Mouse (Mus musculus) thymus, postnatal 14 days (tissue): ENCODE data around the gene Scimp.

Experiments
- DNase-seq: peaks from one replicate; pipeline ENCODE4 v3.0.0; 2021

Scimp gene

DNA sequence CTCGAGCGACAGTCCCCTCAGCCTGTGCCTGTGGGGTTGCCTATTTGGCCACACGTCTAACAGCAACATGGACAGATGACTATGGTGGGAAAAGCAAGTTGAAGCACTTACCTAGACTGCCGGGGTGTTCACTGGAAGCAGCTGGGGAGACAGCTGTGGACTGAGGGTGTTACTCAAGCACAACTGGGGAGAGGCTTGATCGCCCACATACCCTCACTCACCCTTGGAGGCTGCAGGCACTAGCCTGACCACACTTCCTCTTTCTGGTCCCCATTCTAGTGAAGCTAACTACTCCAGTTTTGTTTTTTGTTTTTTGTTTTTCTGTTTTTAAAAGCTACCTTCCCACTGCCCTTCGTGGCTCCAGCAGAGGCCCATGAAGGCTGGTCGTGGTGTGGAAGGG is at the start of gene Scimp:
TSS of gene Scimp (minus strand) at position 222 of the 400 bp plus-strand sequence.
- no peak for DNase-seq

DNA sequence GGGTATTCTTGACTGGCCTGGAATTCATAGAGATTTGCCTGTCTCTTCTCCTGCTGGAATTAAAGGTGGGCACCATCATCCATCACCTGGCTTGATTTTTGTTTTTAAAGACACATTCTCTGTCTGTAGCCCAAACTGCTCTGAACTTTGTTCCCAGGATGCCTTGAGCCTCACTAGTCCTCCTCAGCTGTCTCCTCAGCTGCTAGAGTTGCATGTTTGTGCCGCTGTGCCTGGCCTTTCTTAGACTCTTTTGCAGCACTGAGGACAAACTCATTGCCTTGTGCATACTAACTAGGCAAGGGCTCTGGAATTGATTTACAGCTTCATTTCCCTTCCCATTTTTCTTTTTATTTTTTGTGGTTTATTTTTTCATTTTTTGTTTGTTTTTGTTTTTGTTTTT is 48.0 kb upstream of the Scimp start:
- no peak for DNase-seq

DNA sequence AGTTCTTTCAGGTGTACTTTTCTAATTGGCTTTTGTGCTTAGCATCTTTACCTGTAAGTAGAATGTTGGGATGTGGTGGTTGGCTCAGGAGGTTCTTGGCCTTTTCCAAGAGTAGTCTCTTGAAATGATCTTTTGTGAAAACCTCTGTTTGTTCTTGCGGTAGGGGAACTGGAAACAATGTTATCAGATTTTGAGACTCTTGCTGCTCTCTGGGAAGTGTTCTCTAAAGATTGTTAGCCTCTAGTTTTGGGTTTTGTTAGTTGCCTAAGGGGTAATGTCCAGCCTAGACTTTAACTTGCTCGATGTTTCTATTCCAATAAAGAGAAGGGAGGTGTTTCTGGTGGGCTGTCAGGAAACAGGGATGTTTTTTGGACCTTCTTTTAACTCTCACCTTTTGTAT is 33.6 kb upstream of the Scimp start:
- DNase-seq: no peak

DNA sequence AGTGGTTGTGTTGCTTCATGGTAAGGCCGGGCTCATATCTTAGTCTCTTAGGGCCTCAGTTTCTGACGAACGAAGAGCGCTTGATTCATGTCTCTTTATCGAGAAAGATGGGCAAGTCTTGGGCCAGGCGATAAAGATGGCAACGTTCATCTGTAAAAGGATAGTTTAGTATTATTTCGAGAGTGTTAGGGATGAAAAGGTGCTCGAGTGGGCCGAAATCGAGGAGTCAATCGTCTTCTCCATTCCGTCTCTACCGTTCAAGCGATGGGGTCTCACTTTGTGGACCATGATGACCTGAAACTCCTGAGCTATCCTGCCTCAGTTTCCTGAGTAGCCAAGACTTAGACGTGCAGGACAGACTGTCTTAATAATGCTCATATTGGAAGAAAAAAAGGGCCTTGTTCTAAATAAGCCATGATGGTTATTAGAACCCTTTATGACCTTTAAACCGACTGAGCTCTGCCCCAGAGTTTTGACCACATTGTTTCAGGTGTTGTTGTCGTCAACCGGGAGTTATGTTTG is 33.1 kb upstream of the Scimp start:
- no peak for DNase-seq

DNA sequence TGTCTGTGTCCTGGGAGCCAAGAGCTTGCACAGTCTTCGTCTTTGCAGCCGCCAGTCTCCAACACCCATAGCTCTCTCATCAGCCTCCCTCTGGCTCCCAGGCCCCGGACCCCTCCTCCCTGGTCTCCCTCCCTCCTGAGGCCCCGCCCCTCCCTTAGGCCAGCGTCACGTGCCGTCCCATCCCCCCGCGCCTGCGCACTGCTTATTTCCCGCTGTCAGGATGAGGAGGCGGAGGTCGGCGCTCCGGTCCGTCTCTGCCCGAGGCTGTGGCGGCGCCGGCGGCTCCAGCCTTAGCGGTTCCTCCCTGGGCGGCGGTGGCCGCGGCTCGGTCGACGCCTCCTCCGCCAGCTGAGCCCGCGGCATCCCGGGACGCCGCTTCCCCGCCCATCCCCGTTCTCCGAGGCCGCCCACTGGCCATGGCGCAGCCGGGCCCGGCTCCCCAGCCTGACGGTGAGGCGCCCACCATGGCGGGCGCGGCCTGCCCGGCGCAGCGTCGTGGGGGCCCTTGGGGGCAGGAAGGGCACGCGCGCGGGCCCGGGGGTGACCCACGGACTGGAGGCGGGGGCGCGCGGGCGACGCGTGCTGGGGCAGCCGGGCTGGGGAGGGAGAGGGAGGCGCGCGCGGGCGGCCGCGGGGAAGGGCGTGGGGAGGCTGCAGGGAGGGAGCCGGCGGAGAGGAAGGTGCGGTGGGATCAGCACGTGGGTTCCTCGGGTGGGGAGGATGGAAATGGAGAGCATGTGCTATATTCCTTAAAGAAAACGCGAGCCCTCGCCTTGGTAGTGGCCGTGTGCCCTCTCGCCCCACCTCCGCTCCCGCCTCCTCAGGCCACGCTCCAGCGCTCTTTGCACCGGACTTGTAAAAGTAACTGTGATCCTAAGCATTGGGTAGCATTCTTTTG is 32.4 kb upstream of the Scimp start, which contains the start of gene Rabep1:
TSS of gene Rabep1 (plus strand) at position 220 of the 898 bp plus-strand sequence.
- DNase-seq: peak; percentile 98

DNA sequence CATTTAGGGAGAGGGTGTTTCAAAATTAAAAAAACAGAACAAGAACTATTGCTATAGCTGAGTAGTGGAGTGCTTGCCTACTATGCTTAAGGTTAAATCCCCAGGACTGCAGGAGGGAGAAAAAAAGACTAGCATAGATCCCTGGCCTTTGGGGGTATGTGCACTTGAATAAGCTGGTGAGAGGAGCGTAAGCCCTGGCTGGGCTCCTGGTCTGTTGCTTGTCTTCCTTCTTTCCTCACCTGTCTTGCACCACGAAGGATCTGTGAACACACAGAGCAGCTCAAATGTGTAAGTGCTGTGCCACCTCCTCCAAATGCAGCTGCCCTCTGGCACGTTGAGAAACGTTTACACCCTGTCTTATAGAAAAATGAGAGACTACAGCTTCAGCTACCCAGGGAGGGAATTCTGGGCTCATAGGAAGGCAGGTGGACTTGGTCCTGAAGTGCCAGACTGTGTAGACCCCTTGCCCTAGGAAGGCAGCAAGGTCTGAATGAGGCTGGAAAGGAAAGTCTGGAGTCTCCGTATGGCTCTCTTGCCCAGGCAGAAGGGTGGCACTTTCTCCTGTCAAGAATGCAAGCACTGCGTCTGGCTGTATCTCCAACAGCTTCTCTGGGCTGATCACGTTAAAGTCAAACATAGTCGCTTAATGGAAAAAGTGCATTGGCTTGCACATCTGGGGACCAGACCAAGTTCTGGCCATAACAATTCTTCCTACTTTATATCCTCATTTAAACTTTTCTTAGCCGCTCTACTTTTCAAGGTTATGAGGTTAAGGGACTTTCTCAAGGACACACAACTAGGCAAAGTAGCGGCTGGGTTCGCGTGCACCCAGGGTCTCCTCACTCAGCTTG is 31.5 kb upstream of the Scimp start:
- peak; percentile 4 for DNase-seq

DNA sequence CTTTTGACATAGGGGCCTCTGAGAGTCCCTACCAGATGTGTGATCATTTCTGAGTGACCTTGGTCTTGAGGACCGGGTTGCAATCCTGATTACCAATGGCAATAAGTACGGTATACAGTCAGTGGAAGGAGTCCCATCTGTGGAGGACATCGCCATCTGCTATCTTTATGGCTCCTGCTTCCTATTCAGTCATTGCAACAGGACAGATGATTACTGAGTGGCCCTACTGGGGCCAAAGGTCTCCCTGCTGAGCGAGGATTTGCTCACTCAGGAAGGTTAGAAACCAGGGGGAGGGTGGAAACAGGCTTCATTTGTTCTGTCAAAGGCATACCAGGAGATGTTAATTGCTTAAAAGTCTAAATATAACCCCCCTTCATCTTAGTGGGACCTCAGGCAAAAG is 30.6 kb upstream of the Scimp start:
- no peak for DNase-seq

DNA sequence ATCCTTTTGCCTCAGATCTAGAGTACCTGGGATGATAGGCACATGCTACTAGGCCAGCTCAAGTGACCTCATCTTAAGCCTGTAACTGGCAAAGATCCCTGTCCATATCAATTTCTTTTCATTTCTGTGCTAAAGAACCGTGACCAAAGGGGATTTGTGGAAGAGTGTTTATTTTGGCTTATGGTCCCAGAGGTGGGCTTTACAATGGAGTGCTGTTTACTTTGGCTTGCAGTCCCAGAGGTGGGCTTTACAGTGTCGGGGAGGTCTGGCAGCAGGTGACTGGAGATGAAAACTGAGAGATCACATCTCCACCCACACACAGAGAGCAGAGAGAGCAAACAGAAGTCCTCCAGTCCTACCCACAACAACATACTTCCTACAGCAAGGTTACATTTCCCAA is 26.2 kb upstream of the Scimp start:
- no peak for DNase-seq

DNA sequence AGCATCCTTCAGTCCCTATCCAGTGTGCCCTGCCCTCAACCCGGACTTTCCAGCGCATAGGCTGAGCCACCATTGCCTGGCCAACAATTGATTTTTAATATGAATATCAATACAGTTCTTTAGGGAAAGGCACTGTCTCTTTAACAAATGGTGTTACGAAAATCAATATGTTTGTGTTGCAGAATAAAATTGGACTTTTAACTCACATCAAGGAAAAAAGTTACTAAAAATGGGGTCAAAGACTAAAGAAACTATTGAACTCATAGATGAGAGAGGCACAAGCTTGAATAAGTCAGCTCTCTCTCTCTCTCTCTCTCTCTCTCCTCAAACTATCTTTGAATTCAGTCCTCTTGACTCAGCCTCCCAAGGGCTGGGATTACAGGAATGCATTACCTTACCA is 24.6 kb upstream of the Scimp start:
- DNase-seq: no peak

DNA sequence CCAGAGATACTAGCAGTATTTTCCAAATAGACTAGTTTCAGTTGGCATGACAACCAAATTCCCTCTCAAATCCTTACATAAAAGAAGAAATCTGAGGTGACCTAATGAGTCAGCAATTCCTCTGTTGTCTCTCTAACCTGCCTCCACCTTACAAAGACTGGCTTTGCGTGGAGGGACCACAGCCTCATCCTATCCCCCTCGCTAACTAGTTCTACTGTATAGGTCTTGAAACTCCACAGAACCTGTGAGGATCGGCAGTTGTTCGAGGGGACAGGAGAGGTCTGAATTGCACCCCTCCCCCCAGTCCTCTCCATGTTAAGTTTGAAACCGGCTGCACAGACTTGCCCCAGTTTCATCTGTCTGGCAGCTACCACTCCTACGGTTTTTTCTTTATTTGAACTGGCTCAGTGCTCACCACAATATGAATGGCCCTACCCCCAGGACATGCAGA is 23.0 kb upstream of the Scimp start:
- no peak for DNase-seq

DNA sequence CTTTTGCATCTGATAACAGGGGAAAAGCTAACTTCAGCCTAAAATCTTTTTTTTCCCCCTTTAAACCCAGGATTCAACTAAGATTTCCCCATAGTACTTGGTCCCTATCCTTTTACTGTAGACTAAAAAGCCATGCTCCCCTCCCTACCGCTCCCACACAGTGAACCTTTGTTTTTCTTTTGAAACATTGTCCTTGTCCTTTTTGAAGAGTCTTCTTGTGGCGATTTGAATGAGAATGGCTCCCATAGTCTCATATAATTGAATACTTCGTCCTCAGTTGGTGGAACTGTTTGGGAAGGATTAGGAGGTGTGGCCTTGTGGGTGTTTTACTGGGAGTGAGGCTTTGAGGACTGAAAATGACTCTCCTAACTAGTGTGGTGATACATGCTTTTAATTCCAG is 21.4 kb upstream of the Scimp start:
- no peak for DNase-seq

DNA sequence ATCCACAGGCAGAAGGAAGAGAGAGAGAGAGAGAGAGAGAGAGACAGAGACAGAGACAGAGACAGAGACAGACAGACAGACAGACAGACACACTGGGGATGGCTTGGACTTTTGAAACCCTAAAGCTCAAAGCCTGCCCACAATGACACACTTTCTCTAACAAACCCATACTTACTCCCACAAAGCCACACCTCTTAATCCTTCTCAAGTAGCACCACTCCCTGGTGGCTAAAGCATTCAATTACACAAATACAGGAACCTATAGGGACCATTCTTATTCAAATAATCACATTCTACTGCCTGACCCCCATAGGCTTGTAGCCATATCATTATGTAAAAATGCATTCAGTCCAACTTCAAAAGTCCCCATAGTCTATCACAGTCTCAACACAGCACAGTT is 21.0 kb upstream of the Scimp start:
- DNase-seq: no peak

DNA sequence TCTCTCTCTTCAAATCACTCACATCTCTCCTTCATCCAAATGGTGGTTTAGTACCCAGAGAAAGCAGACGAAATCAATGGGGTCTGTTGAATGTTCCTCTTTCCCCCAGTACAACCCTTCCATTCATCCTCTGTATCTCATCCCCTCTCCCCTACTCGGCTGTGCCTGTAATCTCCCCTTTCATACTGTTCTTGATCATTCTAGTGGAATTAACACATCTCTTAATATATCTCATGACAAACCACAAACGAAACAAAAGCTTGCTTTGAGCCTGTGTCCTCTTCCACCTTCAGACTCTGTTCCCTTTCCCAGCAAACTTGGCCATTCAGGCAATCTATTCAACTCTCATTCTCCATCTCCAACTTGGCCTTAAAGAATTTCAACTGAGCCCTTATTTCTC is 18.8 kb upstream of the Scimp start:
- no peak for DNase-seq

DNA sequence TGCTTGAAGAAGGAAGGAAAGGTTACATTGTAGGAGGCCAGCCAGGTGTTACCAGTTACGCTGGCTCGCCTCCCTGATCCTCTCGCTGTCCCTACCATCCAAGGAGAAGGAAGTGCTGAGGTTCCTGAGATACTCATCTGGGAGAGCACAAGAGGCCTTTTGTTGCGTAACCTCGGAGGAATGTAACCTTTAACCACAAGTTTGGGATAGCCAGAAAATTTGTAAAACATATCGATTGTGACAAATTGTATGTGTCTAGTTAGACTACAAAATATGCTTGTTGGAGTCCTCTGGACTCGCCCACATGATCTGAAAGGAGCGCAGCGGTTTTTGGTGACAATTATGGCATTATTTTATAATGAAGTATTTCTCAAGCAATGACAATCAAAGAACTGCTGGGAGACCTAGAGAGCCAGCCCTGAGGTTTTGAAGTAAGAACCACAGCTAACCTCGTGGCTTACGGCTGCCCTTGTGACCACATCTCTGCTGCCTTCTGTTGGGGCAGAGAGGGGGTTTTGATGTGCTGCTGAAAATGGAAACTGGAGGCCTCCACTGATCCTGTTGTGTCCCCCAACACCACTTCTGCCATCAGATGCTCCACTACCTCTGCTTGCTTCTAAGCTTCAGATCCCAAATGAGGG is 16.7 kb upstream of the Scimp start:
- DNase-seq: no peak

DNA sequence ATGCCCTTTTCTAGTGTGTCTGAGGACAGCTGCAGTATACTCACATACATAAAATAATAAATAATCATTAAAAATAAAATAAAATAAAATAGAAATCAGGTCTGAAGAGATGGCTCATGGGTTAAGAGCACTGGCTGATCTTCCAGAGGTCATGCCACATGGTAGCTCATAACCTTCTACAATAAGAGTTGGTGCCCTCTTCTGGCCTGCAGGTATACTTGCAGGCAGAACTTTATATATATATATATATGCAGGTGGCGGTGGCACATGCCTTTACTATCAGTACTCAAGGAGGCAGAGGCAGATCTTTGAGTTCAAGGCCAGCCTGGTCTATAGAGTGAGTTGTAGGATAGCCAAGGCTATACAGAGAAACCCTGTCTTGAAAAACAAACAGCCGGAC is 13.8 kb upstream of the Scimp start:
- DNase-seq: peak; percentile 34

DNA sequence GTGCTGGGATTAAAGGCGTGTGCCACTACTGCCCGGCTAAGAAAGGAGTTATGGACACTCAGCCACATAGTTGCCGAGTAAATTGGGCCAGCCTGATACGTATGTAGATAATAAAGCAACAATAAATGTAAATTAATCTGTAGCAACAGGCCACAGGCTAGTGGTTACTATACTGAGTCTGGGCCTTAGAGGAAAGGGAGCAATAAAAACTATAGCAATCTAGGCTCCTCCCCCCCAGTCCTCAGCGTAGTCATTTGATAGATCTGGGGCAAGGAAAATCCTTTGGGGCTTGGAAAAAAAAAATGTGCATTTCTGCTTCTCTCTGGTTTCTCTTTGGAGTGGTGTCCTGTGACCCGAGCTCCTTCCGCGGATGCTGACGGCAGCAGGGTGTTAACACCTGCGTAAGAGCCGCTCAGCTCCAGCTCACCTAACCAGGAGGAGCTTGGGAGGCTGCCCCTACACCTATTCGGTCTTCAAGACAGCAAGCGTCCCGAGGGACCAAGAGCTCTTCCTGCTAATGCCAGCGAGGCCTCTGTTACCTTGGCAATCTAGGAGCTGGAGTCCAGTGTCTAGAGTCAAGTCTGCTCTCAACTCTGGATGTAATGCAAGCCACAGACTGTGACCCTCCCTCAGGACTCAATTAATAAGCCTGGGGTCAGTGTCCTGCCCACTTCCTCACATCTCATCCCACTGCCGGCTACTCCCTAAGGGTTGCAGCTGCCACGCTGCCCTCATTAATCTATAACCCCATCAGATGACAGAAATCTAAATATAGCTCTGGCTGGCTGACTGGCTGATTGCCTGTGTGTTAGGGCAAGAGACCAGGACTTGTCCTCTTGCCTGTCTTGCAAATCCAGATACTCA is 9.6 kb upstream of the Scimp start:
- DNase-seq: no peak

DNA sequence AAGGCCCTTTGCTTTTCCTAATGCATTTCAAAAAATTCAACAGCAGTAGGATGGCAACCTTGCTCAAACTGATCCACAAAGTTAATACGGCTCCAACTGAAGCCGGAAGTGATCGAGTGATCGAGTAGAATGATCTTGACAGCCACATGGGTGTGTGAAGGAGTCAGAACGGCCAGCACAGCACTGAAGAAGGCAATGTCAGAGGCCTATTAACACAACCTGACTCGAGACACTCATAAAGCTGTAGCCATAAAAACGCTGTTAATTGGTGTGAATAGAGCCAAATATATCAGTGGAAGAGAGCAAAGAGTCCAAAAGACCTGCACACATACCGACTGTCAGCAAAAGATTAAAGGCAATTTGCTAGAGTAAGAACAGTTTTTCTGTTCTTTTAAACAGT is 7.7 kb upstream of the Scimp start:
- DNase-seq: no peak

DNA sequence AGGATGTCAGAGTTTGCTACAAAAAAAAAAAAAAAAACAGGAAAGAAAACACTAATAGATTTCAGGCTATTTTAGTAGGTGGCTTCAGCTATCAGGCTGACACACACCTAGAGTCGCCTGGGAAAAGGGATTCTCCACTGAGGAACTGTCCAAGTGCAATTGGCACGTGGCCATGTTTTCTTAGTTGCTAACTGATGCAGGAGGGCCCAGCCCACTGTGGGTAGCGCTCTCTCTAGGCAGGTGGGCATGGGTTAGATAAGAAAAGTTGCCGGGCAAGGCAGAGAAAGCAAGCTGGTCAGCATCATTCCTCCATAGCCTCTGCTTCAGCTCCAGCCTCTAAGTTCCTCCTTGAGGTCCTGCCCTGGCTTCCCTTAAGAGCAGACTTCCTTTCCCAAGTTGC is 4.4 kb upstream of the Scimp start:
- no peak for DNase-seq

DNA sequence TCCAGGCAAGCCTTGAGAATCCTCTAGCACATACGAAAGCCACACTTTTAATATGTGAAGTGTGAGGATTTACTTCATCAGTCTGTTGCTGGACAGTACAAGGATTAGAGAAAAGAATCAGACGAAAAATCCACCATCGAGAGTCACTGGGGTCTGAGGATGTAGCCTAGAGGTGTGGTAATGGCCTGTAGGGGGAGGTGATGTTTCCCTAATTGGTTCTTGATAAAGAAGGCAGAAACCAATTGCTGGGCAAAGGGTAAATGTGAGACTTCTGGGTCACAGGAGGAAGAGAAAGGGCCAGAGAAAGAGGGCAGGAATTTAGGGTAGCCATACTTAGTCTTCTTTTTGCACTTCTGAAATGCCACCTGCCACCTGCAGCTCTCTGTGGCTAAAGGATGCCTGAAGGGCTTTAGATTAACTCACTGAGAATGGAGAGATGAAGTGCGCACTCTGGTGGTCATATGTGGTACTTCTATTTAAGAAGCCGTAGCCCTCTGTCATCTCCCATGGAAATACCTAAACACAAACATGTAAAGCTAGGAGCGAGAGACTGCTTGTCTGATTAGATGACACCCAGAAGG is 3.2 kb upstream of the Scimp start:
- peak; percentile 64 for DNase-seq

DNA sequence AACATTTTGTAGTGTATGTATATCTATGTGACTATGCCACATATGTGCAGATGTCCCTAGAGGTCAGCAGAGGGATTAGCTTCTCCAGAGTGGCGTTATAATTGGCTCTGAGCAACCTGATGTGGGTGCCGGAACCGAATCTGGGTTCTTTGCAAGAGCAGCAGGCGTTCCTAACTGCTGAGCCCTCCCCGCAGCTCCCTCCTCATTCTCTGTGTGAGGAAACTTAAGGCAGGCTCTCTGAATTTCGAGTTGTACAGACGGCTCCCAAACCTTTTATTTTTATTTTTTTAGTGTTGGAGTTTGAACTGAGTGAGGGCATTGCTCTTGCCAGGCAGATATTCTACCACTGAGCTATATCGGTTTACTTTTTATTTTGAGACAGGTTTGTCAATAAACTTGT is 2.7 kb upstream of the Scimp start:
- DNase-seq: no peak

DNA sequence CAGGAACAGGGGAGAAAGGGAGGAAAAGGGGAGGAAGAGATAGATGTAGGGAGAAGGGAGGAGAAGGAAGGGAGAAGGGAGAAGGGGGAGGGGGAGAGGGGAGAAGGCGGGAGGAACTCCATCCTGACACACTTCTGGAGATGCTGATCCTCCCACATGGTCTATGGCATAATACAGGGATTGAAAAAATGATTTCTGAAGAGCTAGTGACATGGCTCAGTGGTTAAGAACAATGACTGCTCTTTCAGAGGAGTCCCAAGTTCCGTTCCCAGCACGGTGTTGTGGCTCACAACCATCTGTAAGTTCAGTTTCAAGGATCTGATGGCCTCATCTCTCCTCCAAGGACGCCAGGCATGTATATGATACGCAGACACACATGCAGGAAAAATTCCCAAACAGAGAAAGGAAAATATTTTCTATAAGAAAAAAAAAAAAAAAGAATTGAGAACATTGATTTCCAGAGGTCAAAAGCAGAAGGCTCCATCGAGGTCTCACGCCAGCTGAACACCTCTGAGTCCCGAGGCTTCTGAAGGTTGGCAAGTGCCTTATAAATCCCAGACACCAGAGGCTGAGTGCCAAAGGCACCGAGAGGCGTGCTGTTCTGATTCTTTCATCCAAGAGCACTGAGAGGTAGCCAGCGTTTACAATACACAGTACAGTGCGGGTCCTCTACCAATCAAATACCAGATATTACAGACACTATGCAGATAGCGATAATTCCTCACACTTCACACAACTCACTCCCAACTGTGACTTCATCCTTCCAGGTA is 730 bp downstream of the Scimp start:
- DNase-seq: no peak
